Mouse (Mus musculus) frontal cortex, postnatal 14 days (tissue): ENCODE measurements at regions not wholly inside any gene's neighbourhood (a gene's known extent, or its start where the extent isn't known, plus 50 kb on each side); places are given as distances from the start of the nearest gene placed in this dataset.

Experiments
- DNase-seq, 2 experiments: peaks; one replicate each; pipeline ENCODE4 v3.0.0; 2022; ENCODE audit warnings: low spot score in 2 of 2

GRCm38 (mm10) chr15:50423082-50423665, 3461.5 kb upstream of the Gm7489 start:
- DNase-seq, result no peak

- no peak for DNase-seq
These were observed 3435.1 kb upstream of the Gm7489 start for GRCm38 (mm10) chr15:50449604-50450003.

GRCm38 (mm10) chr15:50472626-50473025, 3412.1 kb upstream of the Gm7489 start:
- no peak for DNase-seq

GRCm38 (mm10) chr15:50498716-50499115, 3386.0 kb upstream of the Gm7489 start:
- no peak for DNase-seq

GRCm38 (mm10) chr15:50507999-50508624, 3376.6 kb upstream of the Gm7489 start:
- no peak for DNase-seq

- DNase-seq, result no peak
These were observed 3371.7 kb upstream of the Gm7489 start for GRCm38 (mm10) chr15:50513036-50513435.

- DNase-seq, result no peak
These were observed 3359.9 kb upstream of the Gm7489 start for GRCm38 (mm10) chr15:50524841-50525240.

- DNase-seq, result no peak
These were observed 3350.2 kb upstream of the Gm7489 start for GRCm38 (mm10) chr15:50534490-50534889.

GRCm38 (mm10) chr15:50563611-50564010, 3321.1 kb upstream of the Gm7489 start:
- no peak for DNase-seq

- no peak for DNase-seq
These were observed 3303.9 kb upstream of the Gm7489 start for GRCm38 (mm10) chr15:50580811-50581210.

- no peak for DNase-seq
These were observed 3300.8 kb upstream of the Gm7489 start for GRCm38 (mm10) chr15:50583951-50584350.

- DNase-seq, result no peak
These were observed 3299.2 kb upstream of the Gm7489 start for GRCm38 (mm10) chr15:50585496-50585895.
